Mouse (Mus musculus): ENCODE results near the gene Fdxr. TPM values are rescaled to one million over a fixed set of nuclear protein-coding genes. Genes with fewer than 3 reads are reported as not detected.

Fdxr gene
- total RNA-seq (2021), result 10 to 100 TPM; 22.5 to 23.0 TPM
- long read RNA-seq, transcript Fdxr-201 (12 exons, 1,948 nt), result major isoform, 10 of 13 reads
- long read RNA-seq, partial matches to known transcripts, result 1 of 13 reads
- long read RNA-seq, other reads (novel, unspliced or antisense), result 2 of 13 reads

GRCm38 (mm10) chr11:115276780-115277603, at the start of gene Fdxr:
TSS of gene Fdxr (minus strand) at chr11:115277050.
- DNase-seq (ENCODE audit: low spot score in 2 of 2), result peak; percentile 94 to 96

DNA sequence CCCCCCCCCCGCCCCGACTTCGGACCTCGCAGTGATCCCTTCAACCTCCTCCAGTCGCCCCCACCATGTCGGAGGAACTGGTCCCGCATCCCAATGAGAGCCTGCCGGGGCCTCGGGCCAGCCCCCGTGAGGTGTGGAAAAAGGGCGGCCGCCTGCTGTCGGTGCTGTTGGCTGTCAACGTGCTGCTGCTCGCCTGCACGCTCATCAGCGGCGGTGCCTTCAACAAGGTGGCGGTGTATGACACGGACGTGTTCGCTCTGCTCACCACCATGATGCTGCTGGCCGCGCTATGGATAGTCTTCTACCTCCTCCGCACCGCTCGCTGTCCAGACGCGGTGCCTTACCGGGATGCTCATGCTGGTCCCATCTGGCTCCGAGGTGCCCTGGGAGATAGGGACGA, 46.5 kb upstream of the Fdxr start:
- no peak for DNase-seq (ENCODE audit: low spot score in 2 of 2)

GRCm38 (mm10) chr11:115321906-115322693, 45.2 kb upstream of the Fdxr start, which contains the start of gene Ush1g:
TSS of gene Ush1g (minus strand) at chr11:115322041.
- DNase-seq (ENCODE audit: low spot score in 2 of 2), result peak; percentile 52 to 63

GRCm38 (mm10) chr11:115319704-115320383, 43.0 kb upstream of the Fdxr start:
- no peak for DNase-seq (ENCODE audit: low spot score in 2 of 2)

- DNase-seq (ENCODE audit: low spot score in 2 of 2), result no peak
Measured at GRCm38 (mm10) chr11:115318245-115319027, 41.6 kb upstream of the Fdxr start.

- DNase-seq (ENCODE audit: low spot score in 2 of 2), result no peak
Measured at GRCm38 (mm10) chr11:115317204-115317603, 40.4 kb upstream of the Fdxr start.

- no peak for DNase-seq (ENCODE audit: low spot score in 2 of 2)
Measured at GRCm38 (mm10) chr11:115314249-115314648, 37.4 kb upstream of the Fdxr start.

DNA sequence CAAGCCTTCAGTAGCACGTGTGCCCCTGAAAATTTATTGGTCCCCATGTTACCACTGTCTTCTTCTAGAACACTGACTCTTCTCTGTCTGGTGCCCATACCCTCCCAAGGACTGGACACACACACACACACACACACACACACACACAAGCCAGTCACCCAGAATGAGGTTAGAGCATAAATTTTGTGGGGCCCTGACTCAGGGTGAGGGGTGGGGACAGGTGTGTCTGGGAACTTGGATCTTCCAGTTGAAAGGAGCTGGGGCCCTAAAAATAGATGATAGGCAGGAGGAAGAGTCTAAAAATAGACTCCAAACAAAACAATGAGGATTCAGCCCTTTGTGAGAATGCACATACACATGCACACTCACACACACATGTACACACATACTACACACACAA, 31.9 kb upstream of the Fdxr start:
- no peak for DNase-seq (ENCODE audit: low spot score in 2 of 2)

DNA sequence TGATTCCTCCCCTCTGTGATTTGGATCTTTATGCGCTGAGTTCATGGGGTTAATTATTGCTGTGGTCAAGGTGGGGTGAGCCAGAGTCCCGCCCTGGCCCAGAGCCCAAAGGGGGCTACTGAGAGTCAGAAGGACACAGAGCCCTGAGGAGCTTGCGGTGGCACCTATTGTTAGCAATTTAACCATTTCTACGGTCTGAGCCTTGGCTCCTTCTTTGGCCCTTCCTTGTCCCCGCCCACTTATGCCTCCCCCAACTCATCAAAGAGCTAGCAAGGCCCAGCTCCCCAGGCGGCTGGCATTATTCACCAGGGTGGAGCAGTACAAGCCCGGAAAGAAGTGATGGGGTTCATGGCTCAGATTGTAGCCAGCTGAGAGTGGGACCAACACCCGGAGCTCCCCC, 30.0 kb upstream of the Fdxr start, which contains the start of gene Otop2:
Otop2 (plus strand) TSS at position 301 of the 400 bp plus-strand sequence.
- DNase-seq (ENCODE audit: low spot score in 2 of 2), result no peak

GRCm38 (mm10) chr11:115303167-115303566, 26.3 kb upstream of the Fdxr start:
- DNase-seq (ENCODE audit: low spot score in 2 of 2), result no peak

- DNase-seq (ENCODE audit: low spot score in 2 of 2), result no peak
Measured at GRCm38 (mm10) chr11:115301351-115301750, 24.5 kb upstream of the Fdxr start.

GRCm38 (mm10) chr11:115300745-115301144, 23.9 kb upstream of the Fdxr start:
- no peak for DNase-seq (ENCODE audit: low spot score in 2 of 2)

DNA sequence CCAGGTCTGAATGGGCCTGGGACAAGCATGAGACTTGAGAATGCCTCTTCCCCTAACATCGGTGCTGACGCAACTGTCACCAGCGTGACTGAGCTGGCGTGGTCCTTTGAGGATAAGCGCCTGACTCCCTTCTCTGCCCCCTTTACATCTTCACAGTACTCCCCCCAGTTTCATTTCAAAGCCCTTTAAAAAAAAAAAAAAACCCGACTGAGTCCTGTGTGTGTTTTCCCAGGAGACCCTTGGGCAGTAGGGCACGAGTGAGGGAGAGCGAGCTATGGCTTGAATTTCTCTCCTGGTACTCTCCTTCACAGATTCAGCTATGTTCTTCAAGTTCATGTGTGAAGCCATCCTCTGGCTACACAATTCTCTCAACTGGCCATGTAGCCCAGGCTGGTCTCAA, 21.3 kb upstream of the Fdxr start:
- no peak for DNase-seq (ENCODE audit: low spot score in 2 of 2)

GRCm38 (mm10) chr11:115297214-115297826, 20.5 kb upstream of the Fdxr start, which contains the start of gene Fads6:
TSS of gene Fads6 (minus strand) at chr11:115297663.
- DNase-seq (ENCODE audit: low spot score in 2 of 2), result peak; percentile 59 to 72

- DNase-seq (ENCODE audit: low spot score in 2 of 2), result no peak
Measured at GRCm38 (mm10) chr11:115296471-115297210, 19.8 kb upstream of the Fdxr start.

DNA sequence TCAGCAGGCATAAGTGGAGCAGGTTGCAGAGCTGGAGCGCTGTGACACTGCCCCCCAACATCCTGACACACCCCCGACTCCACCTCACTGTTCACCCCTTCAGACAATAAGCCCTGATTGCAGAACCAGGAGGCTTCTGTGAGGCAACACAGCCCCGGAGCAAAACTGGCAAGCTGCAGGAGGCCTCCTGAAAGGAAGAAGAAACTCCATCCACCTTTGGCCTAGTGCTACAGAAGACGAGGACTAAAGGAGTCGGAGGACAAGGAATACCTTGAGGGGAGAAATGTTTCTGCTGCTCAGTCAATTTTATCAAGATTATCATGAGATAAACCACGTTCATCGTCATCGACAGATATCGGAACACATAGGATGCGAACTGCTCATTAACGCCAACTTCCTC, 19.1 kb upstream of the Fdxr start:
- DNase-seq (ENCODE audit: low spot score in 2 of 2), result no peak

DNA sequence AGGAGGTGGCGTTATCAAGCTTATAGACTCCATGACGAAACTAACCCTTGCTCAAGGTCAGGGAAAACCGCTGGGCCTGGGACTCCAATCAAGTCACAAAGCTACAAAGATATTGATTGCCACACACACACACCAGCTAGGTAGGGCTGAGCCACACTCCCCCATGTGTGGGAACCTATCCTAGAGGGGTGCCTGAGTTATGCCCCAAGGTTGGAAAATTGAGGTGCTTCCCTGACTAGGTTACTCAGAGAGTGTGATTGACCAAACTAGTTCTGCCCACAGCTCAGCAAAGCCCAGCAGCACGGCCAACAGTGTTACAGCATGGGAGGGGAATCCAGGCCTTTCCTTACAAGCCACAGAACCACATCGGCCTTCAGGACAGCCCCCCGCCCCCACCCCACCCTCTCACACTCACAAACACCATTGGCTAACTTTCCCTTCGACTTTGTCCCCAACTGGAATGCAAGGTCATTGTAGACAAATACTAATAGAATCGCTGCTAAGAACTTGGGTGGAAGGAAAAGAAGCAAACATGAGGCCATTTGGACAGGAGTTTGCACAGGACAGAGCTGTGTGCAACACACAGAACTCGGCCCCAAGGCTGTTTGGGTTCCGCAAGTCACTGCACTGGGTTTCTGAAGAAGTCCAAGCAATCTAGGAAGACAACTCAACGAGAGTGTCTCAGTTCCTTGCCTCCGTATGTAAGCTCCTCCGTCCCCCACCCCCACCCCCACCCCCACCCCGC, 16.0 kb upstream of the Fdxr start:
- DNase-seq (ENCODE audit: low spot score in 2 of 2), result no peak

DNA sequence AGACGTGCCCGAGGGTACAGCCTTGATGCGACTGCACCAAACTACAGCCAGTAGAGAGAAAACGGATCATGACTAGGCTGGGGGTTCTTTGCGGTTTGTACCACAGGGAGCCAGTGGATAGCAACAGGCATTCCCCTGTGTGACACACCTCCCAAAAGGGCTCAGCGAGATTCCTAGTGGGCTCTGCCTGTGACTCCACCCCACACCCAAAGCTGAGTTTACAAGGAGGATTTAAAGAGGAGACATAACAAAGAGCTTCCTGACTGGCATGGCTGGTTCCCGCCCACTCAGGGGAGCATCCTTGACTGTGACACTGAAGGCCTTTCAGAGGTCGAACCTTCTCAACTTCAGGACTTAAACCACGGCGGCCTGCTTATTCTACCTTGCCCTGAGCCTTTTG, 14.7 kb upstream of the Fdxr start:
- no peak for DNase-seq (ENCODE audit: low spot score in 2 of 2)

DNA sequence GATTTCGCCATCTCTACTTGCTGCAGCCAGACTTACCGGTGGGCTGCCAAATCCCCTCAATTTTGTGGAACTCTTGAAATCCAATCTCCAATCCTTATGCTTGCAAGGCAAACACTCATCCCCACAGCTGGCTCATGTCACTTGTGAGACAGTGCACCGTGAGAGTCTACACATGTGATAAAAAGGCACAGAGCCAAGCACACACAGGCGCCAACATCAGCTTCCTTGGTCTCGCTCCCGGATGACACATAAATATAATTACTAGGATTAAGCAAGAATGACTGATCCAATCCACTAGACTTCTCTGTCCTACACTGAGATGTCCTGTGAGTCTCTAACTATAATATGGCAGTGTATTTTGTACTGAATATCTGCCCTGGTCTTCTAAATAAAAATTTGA, 14.1 kb upstream of the Fdxr start:
- no peak for DNase-seq (ENCODE audit: low spot score in 2 of 2)

All from layer of hippocampus, postnatal 10 days (tissue).